ENCODE assay signal across 9 mouse cellular contexts in genomic region chr7:28923865-28924291, GRCm38 (mm10). TPM values are rescaled to one million over a fixed set of nuclear protein-coding genes. Genes with fewer than 3 reads are reported as not detected.
DNase-seq lines count a peak whose midpoint lies in the region; ATAC-seq and TF ChIP-seq lines count a peak whose summit lies in the region.
"Had no signal": no experiment of that assay in that cellular context is flagged by ENCODE, and none has a peak within 500 bp of the region (broad histone marks: within the 10 kb centered on the region; RNA-seq: fewer than 3 reads in every experiment).

No protein-coding gene starts in this region.

- H3K27me3 ChIP-seq in heart, embryonic 13.5 days (replicated peaks): no peaks in the 10 kb centered on the region
- H3K27me3 ChIP-seq in kidney, postnatal 0 days (ENCODE audit: insufficient read depth, low read length): no peaks in the 10 kb centered on the region
- H3K27me3 ChIP-seq in midbrain, embryonic 13.5 days: no peaks in the 10 kb centered on the region

- peak overlapping the region; percentile 82 for H3K9ac ChIP-seq in heart, embryonic 13.5 days
- no peak overlapping the region for H3K9ac ChIP-seq in kidney, postnatal 0 days (ENCODE audit: low read depth, low read length)
- no peak overlapping the region for H3K9ac ChIP-seq in midbrain, embryonic 13.5 days (replicated peaks)
- H3K9ac ChIP-seq: liver, embryonic 14.5 days had no signal

- 16% methylated on average over 4 of the region's 4 CpGs for WGBS in heart, embryonic 13.5 days
- WGBS in kidney, postnatal 0 days: 5% methylated on average over 4 of the region's 4 CpGs
- 33% methylated on average over 4 of the region's 4 CpGs for WGBS in midbrain, embryonic 13.5 days

- peaks cover 31% of the 10 kb centered on the region for H3K36me3 ChIP-seq in heart, embryonic 13.5 days
- peaks cover 5% of the 10 kb centered on the region for H3K36me3 ChIP-seq in kidney, postnatal 0 days (ENCODE audit: insufficient read depth, low read length)
- peaks cover 7% of the 10 kb centered on the region for H3K36me3 ChIP-seq in midbrain, embryonic 13.5 days

- peaks cover 84% of the 10 kb centered on the region for H3K4me1 ChIP-seq in heart, embryonic 13.5 days
- peaks cover 56% of the 10 kb centered on the region for H3K4me1 ChIP-seq in kidney, postnatal 0 days (replicated peaks; ENCODE audit: insufficient read depth, low read length)
- H3K4me1 ChIP-seq in midbrain, embryonic 13.5 days (replicated peaks): peaks cover 58% of the 10 kb centered on the region

- peak overlapping the region; percentile 77 for H3K27ac ChIP-seq in left cerebral cortex, adult 2 months
- peak overlapping the region; percentile 99 for H3K27ac ChIP-seq in heart, embryonic 13.5 days (replicated peaks)
- H3K27ac ChIP-seq in kidney, postnatal 0 days: peak overlapping the region; percentile 92
- peak overlapping the region; percentile 33; the same call in 1 of the 2 replicates for H3K27ac ChIP-seq in midbrain, embryonic 13.5 days
- H3K27ac ChIP-seq: liver, embryonic 14.5 days had no signal

- TF ChIP-seq CTCF in left cerebral cortex, adult 2 months (IDR thresholded peaks at IDR 0.05): no peak
- no peak for TF ChIP-seq CTCF in kidney, postnatal 0 days (IDR thresholded peaks at IDR 0.05; ENCODE audit: low read depth)

- peak overlapping the region; percentile 53 for H3K4me2 ChIP-seq in heart, embryonic 13.5 days
- H3K4me2 ChIP-seq in kidney, postnatal 0 days (ENCODE audit: low read length): peak overlapping the region; percentile 16
- no peak overlapping the region for H3K4me2 ChIP-seq in midbrain, embryonic 13.5 days (replicated peaks)

- no peaks in the 10 kb centered on the region for H3K9me3 ChIP-seq in heart, embryonic 13.5 days
- no peaks in the 10 kb centered on the region for H3K9me3 ChIP-seq in kidney, postnatal 0 days (replicated peaks; ENCODE audit: low read length)
- no peaks in the 10 kb centered on the region for H3K9me3 ChIP-seq in midbrain, embryonic 13.5 days

- no peak overlapping the region for H3K4me3 ChIP-seq in left cerebral cortex, adult 2 months
- H3K4me3 ChIP-seq in heart, embryonic 13.5 days: no peak overlapping the region; the same call in 1 of the 2 replicates
- H3K4me3 ChIP-seq in kidney, postnatal 0 days (replicated peaks; ENCODE audit: low read depth, low read length): no peak overlapping the region
- H3K4me3 ChIP-seq in midbrain, embryonic 13.5 days (replicated peaks): no peak overlapping the region

- DNase-seq in left cerebral cortex, adult 2 months (ENCODE audit: extremely low spot score in 1 of 2, low spot score in 2 of 2): no peak
- no peak for DNase-seq in left cerebral cortex, adult 11 months (ENCODE audit: low spot score)
- DNase-seq in kidney, postnatal 0 days (ENCODE audit: low spot score): peak; percentile 79
- DNase-seq in right cerebral cortex, postnatal 14 days: no peak
- DNase-seq in spleen, postnatal 4 days (ENCODE audit: low spot score in 2 of 2): no peak
- no peak for DNase-seq in frontal cortex, postnatal 10 days (ENCODE audit: low spot score in 2 of 2)

- intact Hi-C loops in left cerebral cortex, adult 2 months (cut with DNase I): loop anchor here (2.0 kb wide), 2 partner anchors 19 to 37 kb away; no protein-coding TSS in a partner anchor

- no peak for ATAC-seq in heart, embryonic 13.5 days (ENCODE audit: extremely low read depth, insufficient number of reproducible peaks, low FRiP score, low TSS enrichment)
- ATAC-seq in kidney, postnatal 0 days (replicated peaks; ENCODE audit: low FRiP score, low read depth): peak; percentile 55
- ATAC-seq in midbrain, embryonic 13.5 days: peak; percentile 34; the same call in 1 of the 2 replicates

RNA-seq across cellular contexts. Expression of gene Actn4, which starts 38.3 kb away (rescaled TPM):
- total RNA-seq in left cerebral cortex, adult 2 months (2021): 100 to 1,000 TPM; 196 to 199 TPM
- polyA plus RNA-seq in heart, embryonic 13.5 days (2015; fragmentation: Nextera tagmentation; extraction: Ambion mirVana): 259 and 266 TPM in 2 replicates
- 255 and 280 TPM in 2 replicates for polyA plus RNA-seq in kidney, postnatal 0 days (2015; fragmentation: Nextera tagmentation; extraction: Ambion mirVana)
- 120 and 132 TPM in 2 replicates for polyA plus RNA-seq in midbrain, embryonic 13.5 days (2015; fragmentation: Nextera tagmentation; extraction: Ambion mirVana)

RNA-seq across cellular contexts. Expression of gene Capn12, which starts 42.7 kb away (rescaled TPM):
- 1 to 10 TPM; 1.5 to 2.0 TPM for total RNA-seq in left cerebral cortex, adult 2 months (2021)
- polyA plus RNA-seq in heart, embryonic 13.5 days (2015; fragmentation: Nextera tagmentation; extraction: Ambion mirVana): 0.15 and 0.38 TPM in 2 replicates
- polyA plus RNA-seq in kidney, postnatal 0 days (2015; fragmentation: Nextera tagmentation; extraction: Ambion mirVana): 0.34 and 0.47 TPM in 2 replicates
- polyA plus RNA-seq in midbrain, embryonic 13.5 days (2015; fragmentation: Nextera tagmentation; extraction: Ambion mirVana): 0.62 and 0.70 TPM in 2 replicates

RNA-seq across cellular contexts. Expression of gene Eif3k, which starts 57.8 kb away (rescaled TPM):
- 100 to 1,000 TPM; 179 to 192 TPM for total RNA-seq in left cerebral cortex, adult 2 months (2021)
- 257 and 300 TPM in 2 replicates for polyA plus RNA-seq in heart, embryonic 13.5 days (2015; fragmentation: Nextera tagmentation; extraction: Ambion mirVana)
- polyA plus RNA-seq in kidney, postnatal 0 days (2015; fragmentation: Nextera tagmentation; extraction: Ambion mirVana): 467 and 479 TPM in 2 replicates
- 318 and 323 TPM in 2 replicates for polyA plus RNA-seq in midbrain, embryonic 13.5 days (2015; fragmentation: Nextera tagmentation; extraction: Ambion mirVana)

RNA-seq across cellular contexts. Expression of gene Map4k1, which starts 58.0 kb away (rescaled TPM):
- 1 to 10 TPM; 1.8 to 2.3 TPM for total RNA-seq in left cerebral cortex, adult 2 months (2021)
- polyA plus RNA-seq in heart, embryonic 13.5 days (2015; fragmentation: Nextera tagmentation; extraction: Ambion mirVana): 3.4 and 5.3 TPM in 2 replicates
- polyA plus RNA-seq in kidney, postnatal 0 days (2015; fragmentation: Nextera tagmentation; extraction: Ambion mirVana): 7.6 and 9.5 TPM in 2 replicates
- 4.5 and 5.0 TPM in 2 replicates for polyA plus RNA-seq in midbrain, embryonic 13.5 days (2015; fragmentation: Nextera tagmentation; extraction: Ambion mirVana)

Comparison
In these comparisons a context has a peak if more than half of its experiments do, and no peak if none do; other contexts are left out.
1. H3K27ac ChIP-seq: peak in every context shown above with its lines; median percentile 99 in heart, embryonic 13.5 days; 92 in kidney, postnatal 0 days; 77 in left cerebral cortex, adult 2 months; 33 in midbrain, embryonic 13.5 days.